Mouse (Mus musculus) T-helper 2 cell (primary cell): ENCODE data around the gene Klk1b5.

Experiments used
- in situ Hi-C: fragments of 300-600 bp; cut with MboI, MseI; formaldehyde crosslinking; loops from one replicate; pipeline ENCODE4 v1.15.1; 2025; ENCODE audit warnings: high pct_unique_total_duplicates

The Klk1b5 gene

GRCm38 (mm10) chr7:44253023-44253616, 37.4 kb downstream of the Klk1b5 start:
- in situ Hi-C loops = no loop called here

- in situ Hi-C loops = no loop called here
Observed at GRCm38 (mm10) chr7:44254930-44255329, 39.2 kb downstream of the Klk1b5 start.

- in situ Hi-C loops = no loop called here
Observed at GRCm38 (mm10) chr7:44257278-44257677, 41.5 kb downstream of the Klk1b5 start, which contains the start of gene Acp4. Gene Acp4 (minus strand): TSS chr7:44257378.

- in situ Hi-C loops = loop anchor here (5.0 kb wide), 2 partner anchors 47 to 207 kb away; partner anchors contain the start of genes Aspdh, Clec11a and Josd2
Observed at GRCm38 (mm10) chr7:44260410-44260809, 44.7 kb downstream of the Klk1b5 start.

GRCm38 (mm10) chr7:44261147-44261546, 45.4 kb downstream of the Klk1b5 start, which contains the start of gene Gm15517:
Gene Gm15517 (plus strand): TSS chr7:44261447.
- in situ Hi-C loops = loop anchor here (5.0 kb wide), 2 partner anchors 46 to 206 kb away; partner anchors contain the start of genes Aspdh, Clec11a and Josd2

- in situ Hi-C loops = loop anchor here (5.0 kb wide), 2 partner anchors 44 to 204 kb away; partner anchors contain the start of genes Aspdh, Clec11a and Josd2
Observed at GRCm38 (mm10) chr7:44262791-44263643, 47.3 kb downstream of the Klk1b5 start.

GRCm38 (mm10) chr7:44268117-44268516, 52.4 kb downstream of the Klk1b5 start:
- in situ Hi-C loops = loop anchor here (5.0 kb wide), 1 partner anchor 79 kb away; no protein-coding TSS in a partner anchor

- in situ Hi-C loops = loop anchor here (5.0 kb wide), 1 partner anchor 78 kb away; no protein-coding TSS in a partner anchor
Observed at GRCm38 (mm10) chr7:44269397-44269796, 53.7 kb downstream of the Klk1b5 start.
